Mouse (Mus musculus): ENCODE data around the gene Olfr355. TPM values are rescaled to one million over a fixed set of nuclear protein-coding genes. Genes with fewer than 3 reads are reported as not detected.

Olfr355 gene
- not detected in 2 replicates for polyA plus RNA-seq (2015; fragmentation: Nextera tagmentation; extraction: Ambion mirVana)

GRCm38 (mm10) chr2:36928797-36929196 lies at the start of gene Olfr355:
TSS of gene Olfr355 (minus strand) at chr2:36928897.
- no peak for ATAC-seq (ENCODE audit: low FRiP score)
- Histone ChIP-seq H3K4me2 (no peak within 1 kb of the TSS), H3K4me3 (no peak within 1 kb of the TSS), H3K27ac (no peak within 1 kb of the TSS), H3K4me1 (replicated peaks) (no peaks in the 10 kb centered on the region), H3K36me3 (no peaks in the 10 kb centered on the region), H3K27me3 (no peaks in the 10 kb centered on the region), H3K9ac (no peak within 1 kb of the TSS), H3K9me3 (peaks cover 13% of the 10 kb centered on the region; the same call in 1 of the 2 replicates)

GRCm38 (mm10) chr2:36936821-36937220 lies 8.1 kb upstream of the Olfr355 start, which contains the start of gene Olfr356:
TSS of gene Olfr356 (plus strand) at chr2:36937121.
- H3K4me1 ChIP-seq (replicated peaks), result no peaks in the 10 kb centered on the region
- peaks cover 15% of the 10 kb centered on the region; the same call in 1 of the 2 replicates for H3K9me3 ChIP-seq
- ATAC-seq (ENCODE audit: low FRiP score), result no peak
- H3K27ac ChIP-seq, result no peak within 1 kb of the TSS
- H3K36me3 ChIP-seq, result no peaks in the 10 kb centered on the region
- no peak within 1 kb of the TSS for H3K4me2 ChIP-seq
- H3K4me3 ChIP-seq, result no peak within 1 kb of the TSS
- WGBS, result 86% methylated on average over 2 of the region's 2 CpGs
- no peak within 1 kb of the TSS for H3K9ac ChIP-seq
- no peaks in the 10 kb centered on the region for H3K27me3 ChIP-seq

DNA sequence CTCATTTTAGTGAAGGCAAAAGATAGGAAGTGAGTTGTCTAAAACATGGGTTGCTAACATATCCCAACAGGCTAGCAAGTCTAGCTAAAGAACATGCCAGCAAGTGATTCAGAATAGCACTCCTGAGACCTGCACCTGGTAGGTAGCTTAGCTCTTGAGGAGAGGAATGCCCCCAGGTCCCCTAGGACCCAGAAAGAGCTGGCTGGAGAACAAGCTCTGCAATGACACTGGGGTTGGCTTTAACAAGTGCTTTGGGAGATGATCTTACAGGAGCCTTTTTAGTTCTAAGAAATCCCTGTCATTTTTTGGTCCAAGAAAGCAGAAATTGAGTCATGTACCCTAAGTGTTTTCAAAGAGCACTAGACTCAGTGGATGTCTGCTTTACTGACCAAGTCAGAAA lies 23.3 kb downstream of the Olfr355 start, which contains the start of gene Olfr354:
Gene Olfr354 (plus strand): TSS at position 301 of the 400 bp plus-strand sequence.
- Histone ChIP-seq H3K27ac (no peak within 1 kb of the TSS), H3K4me3 (no peak within 1 kb of the TSS), H3K9ac (no peak within 1 kb of the TSS), H3K4me2 (no peak within 1 kb of the TSS), H3K36me3 (no peaks in the 10 kb centered on the region), H3K4me1 (replicated peaks) (no peaks in the 10 kb centered on the region), H3K9me3 (peaks cover 17% of the 10 kb centered on the region), H3K27me3 (no peaks in the 10 kb centered on the region)
- ATAC-seq (ENCODE audit: low FRiP score), result no peak

DNA sequence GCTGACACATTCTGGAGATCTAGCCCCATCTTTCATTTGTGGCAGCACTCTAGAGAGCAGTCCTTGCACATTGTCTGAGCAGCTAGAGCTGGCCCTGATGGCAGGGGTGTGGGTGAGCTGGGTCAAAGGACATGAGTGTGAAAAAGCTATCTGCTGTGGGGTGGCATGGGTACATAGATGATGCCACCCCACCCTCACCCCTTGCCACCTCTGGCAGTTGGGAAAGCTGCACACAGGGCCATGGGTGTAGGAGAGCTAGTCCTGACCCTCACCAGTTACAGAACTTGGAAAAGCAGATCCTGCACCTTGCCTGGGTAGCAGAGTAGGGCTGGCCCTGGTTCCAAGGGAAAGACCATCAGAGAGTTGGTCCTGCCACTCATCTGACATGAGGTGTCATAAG lies 31.6 kb downstream of the Olfr355 start:
- no peak for ATAC-seq (ENCODE audit: low FRiP score)
- peaks cover 29% of the 10 kb centered on the region for H3K9me3 ChIP-seq
- H3K4me2 ChIP-seq, result no peak overlapping the region
- H3K36me3 ChIP-seq, result no peaks in the 10 kb centered on the region
- no peak overlapping the region for H3K4me3 ChIP-seq
- H3K9ac ChIP-seq, result no peak overlapping the region
- H3K27ac ChIP-seq, result no peak overlapping the region
- no peaks in the 10 kb centered on the region for H3K27me3 ChIP-seq
- no peaks in the 10 kb centered on the region for H3K4me1 ChIP-seq (replicated peaks)

DNA sequence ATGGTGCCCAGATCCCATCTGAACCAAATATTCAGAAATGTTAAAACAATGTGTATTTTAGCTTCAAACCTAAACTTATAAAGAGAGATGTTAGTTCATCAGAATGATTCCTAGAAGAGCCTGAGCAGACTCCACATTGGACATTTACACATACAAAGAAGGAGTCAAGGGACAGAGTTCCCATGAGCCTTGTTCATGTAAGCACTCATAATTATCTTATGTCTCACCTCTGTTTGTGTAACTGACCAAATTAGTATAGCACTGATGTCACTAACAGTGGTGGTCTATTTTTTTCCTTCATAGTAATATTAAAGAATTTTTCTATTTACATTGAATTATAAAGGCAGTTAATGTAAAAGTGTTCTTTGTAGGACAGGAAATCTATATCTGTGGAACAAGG lies 35.9 kb downstream of the Olfr355 start, which contains the start of gene Olfr353:
Gene Olfr353 (minus strand): TSS at position 101 of the 400 bp plus-strand sequence.
- Histone ChIP-seq H3K9me3 (peaks cover 18% of the 10 kb centered on the region), H3K4me1 (replicated peaks) (no peaks in the 10 kb centered on the region), H3K4me3 (no peak within 1 kb of the TSS), H3K9ac (no peak within 1 kb of the TSS), H3K27me3 (no peaks in the 10 kb centered on the region), H3K27ac (no peak within 1 kb of the TSS), H3K36me3 (no peaks in the 10 kb centered on the region), H3K4me2 (no peak within 1 kb of the TSS)
- no peak for ATAC-seq (ENCODE audit: low FRiP score)

Other genes starting within 250 kb of the Olfr355 start
- not detected in 2 replicates for gene Olfr346, start 243.1 kb downstream of the Olfr355 start, polyA plus RNA-seq (2015; fragmentation: Nextera tagmentation; extraction: Ambion mirVana)
- gene Olfr347, start 197.0 kb downstream of the Olfr355 start, polyA plus RNA-seq (2015; fragmentation: Nextera tagmentation; extraction: Ambion mirVana), result not detected in 2 replicates
- not detected in 2 replicates for gene Olfr348, start 144.6 kb downstream of the Olfr355 start, polyA plus RNA-seq (2015; fragmentation: Nextera tagmentation; extraction: Ambion mirVana)
- not detected in 2 replicates for gene Olfr50, start 138.4 kb downstream of the Olfr355 start, polyA plus RNA-seq (2015; fragmentation: Nextera tagmentation; extraction: Ambion mirVana)
- not detected in 2 replicates for gene Olfr3, start 111.9 kb downstream of the Olfr355 start, polyA plus RNA-seq (2015; fragmentation: Nextera tagmentation; extraction: Ambion mirVana)
- gene Olfr350, start 82.6 kb downstream of the Olfr355 start, polyA plus RNA-seq (2015; fragmentation: Nextera tagmentation; extraction: Ambion mirVana), result not detected in 2 replicates
- not detected in 2 replicates for gene Olfr351, start 66.2 kb downstream of the Olfr355 start, polyA plus RNA-seq (2015; fragmentation: Nextera tagmentation; extraction: Ambion mirVana)
- gene Olfr352, start 60.4 kb downstream of the Olfr355 start, polyA plus RNA-seq (2015; fragmentation: Nextera tagmentation; extraction: Ambion mirVana), result not detected in 2 replicates
- gene Olfr353, start 36.0 kb downstream of the Olfr355 start, polyA plus RNA-seq (2015; fragmentation: Nextera tagmentation; extraction: Ambion mirVana), result not detected in 2 replicates
- not detected in 2 replicates for gene Olfr354, start 23.2 kb downstream of the Olfr355 start, polyA plus RNA-seq (2015; fragmentation: Nextera tagmentation; extraction: Ambion mirVana)
- gene Olfr356, start 8.2 kb upstream of the Olfr355 start, polyA plus RNA-seq (2015; fragmentation: Nextera tagmentation; extraction: Ambion mirVana), result not detected in 2 replicates
- gene Olfr357, start 64.9 kb upstream of the Olfr355 start, polyA plus RNA-seq (2015; fragmentation: Nextera tagmentation; extraction: Ambion mirVana), result not detected in 2 replicates
- not detected in 2 replicates for gene Olfr358, start 80.4 kb upstream of the Olfr355 start, polyA plus RNA-seq (2015; fragmentation: Nextera tagmentation; extraction: Ambion mirVana)
- not detected in 2 replicates for gene Olfr360, start 136.8 kb upstream of the Olfr355 start, polyA plus RNA-seq (2015; fragmentation: Nextera tagmentation; extraction: Ambion mirVana)
- gene Olfr361, start 160.4 kb upstream of the Olfr355 start, polyA plus RNA-seq (2015; fragmentation: Nextera tagmentation; extraction: Ambion mirVana), result not detected in 2 replicates
- gene Olfr362, start 189.0 kb upstream of the Olfr355 start, polyA plus RNA-seq (2015; fragmentation: Nextera tagmentation; extraction: Ambion mirVana), result not detected in 2 replicates
- not detected in 2 replicates for gene Olfr364-ps1, start 210.4 kb upstream of the Olfr355 start, polyA plus RNA-seq (2015; fragmentation: Nextera tagmentation; extraction: Ambion mirVana)